Mouse (Mus musculus): Measurements from ENCODE around the gene Klhl2. TPM values are rescaled to one million over a fixed set of nuclear protein-coding genes. Genes with fewer than 3 reads are reported as not detected.

Klhl2 gene
- total and polyA plus RNA-seq, 3 experiments: 11.5 to 12.1 TPM; not detected in 1

DNA sequence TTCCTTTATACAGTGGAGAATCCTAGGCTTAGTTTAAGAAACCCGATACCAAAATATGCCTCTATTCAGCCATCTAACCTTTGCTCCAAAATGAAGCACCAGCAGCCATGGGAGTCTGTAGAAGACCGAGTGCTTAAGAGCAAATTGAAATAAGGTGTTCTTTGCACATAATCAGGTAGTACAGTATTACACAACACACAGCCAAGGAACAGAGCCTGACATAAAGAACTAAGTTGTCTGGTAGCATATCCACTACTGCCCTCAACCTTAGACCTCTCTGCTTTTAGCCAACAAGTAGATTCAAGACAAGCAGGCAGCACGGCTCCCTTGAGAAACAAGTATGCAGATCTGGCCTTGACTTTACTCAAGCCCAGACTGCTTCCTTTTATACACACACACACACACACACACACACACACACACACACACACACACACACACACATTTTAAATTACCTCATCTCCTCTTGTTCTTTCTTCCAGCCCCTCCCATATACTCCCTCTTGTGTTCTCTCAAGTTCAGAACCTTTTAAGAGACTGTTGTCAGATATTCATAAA, 113.0 kb downstream of the Klhl2 start:
- H3K27me3 ChIP-seq (ENCODE audit: control insufficient read depth in 1 of 2, insufficient read depth in 2 of 2, low read length in 2 of 2): no peaks in the 10 kb centered on the region
- no peak overlapping the region for H3K4me3 ChIP-seq (ENCODE audit: control insufficient read depth in 1 of 2, insufficient read depth in 1 of 2, low read depth in 2 of 2, low read length in 2 of 2)
- peaks cover 5% of the 10 kb centered on the region for H3K79me2 ChIP-seq (ENCODE audit: control insufficient read depth, insufficient read depth, low read length, poor library complexity)
- no peak overlapping the region for H3K27ac ChIP-seq (ENCODE audit: control insufficient read depth, low read depth, low read length)
- no peak overlapping the region for H3K9ac ChIP-seq (ENCODE audit: control insufficient read depth, low read depth, low read length, poor library complexity, severe bottlenecking)
- peaks cover 0 to 16% of the 10 kb centered on the region in 2 experiments; a peak in 3 of 4 replicates for H3K4me1 ChIP-seq (ENCODE audit: control insufficient read depth in 1 of 2, insufficient read depth in 2 of 2, low read length in 2 of 2)
- H3K9me3 ChIP-seq (replicated peaks; ENCODE audit: insufficient read depth, low read length): no peaks in the 10 kb centered on the region
- no peak for DNase-seq (ENCODE audit: low read depth, low spot score)
- TF ChIP-seq KAT2A (conservative IDR thresholded peaks at IDR 0.05; ENCODE audit: low read depth, low read length) (no peak), RAD21 (IDR thresholded peaks at IDR 0.05; ENCODE audit: low read depth, low read length) (no peak), UBTF (IDR thresholded peaks at IDR 0.05; ENCODE audit: borderline replicate concordance, insufficient read depth, low read depth, low read length) (no peak), MAFK (IDR thresholded peaks at IDR 0.05; ENCODE audit: borderline replicate concordance, low read depth, low read length) (no peak)
- H3K36me3 ChIP-seq (ENCODE audit: control insufficient read depth in 1 of 2, insufficient read depth in 2 of 2, low read length in 2 of 2): peaks cover 0 to 3% of the 10 kb centered on the region in 2 experiments; a peak in 1 of 4 replicates

DNA sequence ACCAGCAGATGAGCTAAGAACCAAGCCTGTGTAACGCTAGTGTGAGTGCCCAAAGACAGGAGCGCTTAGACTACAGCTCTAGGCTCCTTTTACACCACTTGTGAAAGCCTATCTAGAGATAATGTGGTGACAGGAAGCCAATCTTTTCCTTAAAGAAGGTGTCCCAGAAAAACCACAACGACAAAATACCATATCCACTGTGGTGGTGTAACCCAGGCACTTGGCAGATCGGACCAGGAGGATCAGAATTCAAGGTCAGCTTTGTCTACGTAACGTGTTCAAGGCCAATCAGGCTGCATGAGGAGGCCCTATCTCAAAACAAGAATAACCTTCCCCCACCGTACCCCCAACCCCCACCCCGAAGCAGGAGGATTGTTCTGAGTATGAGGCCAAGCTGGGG, 114.7 kb downstream of the Klhl2 start:
- H3K4me1 ChIP-seq (ENCODE audit: control insufficient read depth in 1 of 2, insufficient read depth in 2 of 2, low read length in 2 of 2): peaks cover 0 to 18% of the 10 kb centered on the region in 2 experiments; a peak in 3 of 4 replicates
- no peak overlapping the region for H3K9ac ChIP-seq (ENCODE audit: control insufficient read depth, low read depth, low read length, poor library complexity, severe bottlenecking)
- H3K27ac ChIP-seq (ENCODE audit: control insufficient read depth, low read depth, low read length): no peak overlapping the region
- no peaks in the 10 kb centered on the region for H3K9me3 ChIP-seq (replicated peaks; ENCODE audit: insufficient read depth, low read length)
- no peaks in the 10 kb centered on the region for H3K27me3 ChIP-seq (ENCODE audit: control insufficient read depth in 1 of 2, insufficient read depth in 2 of 2, low read length in 2 of 2)
- peaks cover 0 to 3% of the 10 kb centered on the region in 2 experiments; a peak in 1 of 4 replicates for H3K36me3 ChIP-seq (ENCODE audit: control insufficient read depth in 1 of 2, insufficient read depth in 2 of 2, low read length in 2 of 2)
- no peak for TF ChIP-seq USF1 (IDR thresholded peaks at IDR 0.05; ENCODE audit: low read depth, low read length)
- TF ChIP-seq USF2 (IDR thresholded peaks at IDR 0.05; ENCODE audit: borderline replicate concordance in 1 of 2, insufficient read depth in 1 of 2, low read depth in 1 of 2, low read length in 2 of 2): no peak
- TF ChIP-seq MAFK (IDR thresholded peaks at IDR 0.05; ENCODE audit: borderline replicate concordance, low read depth, low read length): no peak
- no peak for TF ChIP-seq UBTF (IDR thresholded peaks at IDR 0.05; ENCODE audit: borderline replicate concordance, insufficient read depth, low read depth, low read length)
- TF ChIP-seq SIN3A (IDR thresholded peaks at IDR 0.05; ENCODE audit: low read length): no peak
- TF ChIP-seq RCOR1 (IDR thresholded peaks at IDR 0.05; ENCODE audit: low read depth, low read length): no peak
- no peak for TF ChIP-seq MAX (IDR thresholded peaks at IDR 0.05; ENCODE audit: low read length)
- no peak for TF ChIP-seq TBP (IDR thresholded peaks at IDR 0.05; ENCODE audit: low read depth, low read length)
- TF ChIP-seq POLR2AphosphoS2 (IDR thresholded peaks at IDR 0.05; ENCODE audit: low read length): no peak
- TF ChIP-seq MEF2A (IDR thresholded peaks at IDR 0.05; ENCODE audit: extremely low read depth, insufficient replicate concordance, low read depth, low read length, poor library complexity, severe bottlenecking): no peak
- TF ChIP-seq ETS1 (IDR thresholded peaks at IDR 0.05; ENCODE audit: low read depth, low read length): no peak
- no peak for TF ChIP-seq ELF1 (IDR thresholded peaks at IDR 0.05; ENCODE audit: low read depth, low read length)
- no peak for TF ChIP-seq GABPA (IDR thresholded peaks at IDR 0.05; ENCODE audit: low read depth, low read length)
- TF ChIP-seq ZC3H11A (IDR thresholded peaks at IDR 0.05; ENCODE audit: low read depth, low read length): no peak
- no peak for TF ChIP-seq HCFC1 (IDR thresholded peaks at IDR 0.05; ENCODE audit: low read depth, low read length)
- TF ChIP-seq TCF12 (IDR thresholded peaks at IDR 0.05; ENCODE audit: low read depth, low read length): no peak
- no peak for TF ChIP-seq CTCF (IDR thresholded peaks at IDR 0.05 in 2 of 3, conservative IDR thresholded peaks at IDR 0.05 in 1 of 3; ENCODE audit: control insufficient read depth in 1 of 3, insufficient read depth in 1 of 3, low read depth in 2 of 3, low read length in 3 of 3, poor library complexity in 1 of 3, severe bottlenecking in 1 of 3)
- TF ChIP-seq E2F4 (IDR thresholded peaks at IDR 0.05; ENCODE audit: borderline replicate concordance, low read depth, low read length): no peak
- peak; percentile 6 for DNase-seq (ENCODE audit: low read depth, low spot score)
- no peak overlapping the region for H3K4me3 ChIP-seq (ENCODE audit: control insufficient read depth in 1 of 2, insufficient read depth in 1 of 2, low read depth in 2 of 2, low read length in 2 of 2)
- peaks cover 5% of the 10 kb centered on the region for H3K79me2 ChIP-seq (ENCODE audit: control insufficient read depth, insufficient read depth, low read length, poor library complexity)
